Mouse (Mus musculus) olfactory bulb, adult 2 months (tissue): ENCODE results near the gene Igfbp4. TPM values are rescaled to one million over a fixed set of nuclear protein-coding genes. Genes with fewer than 3 reads are reported as not detected.
A peak's percentile ranks its signal among the peaks of the same experiment; 100 is the strongest.

Source experiments
- H3K27ac ChIP-seq: fragments of 200-500 bp; 2 replicates; pipeline ENCODE4 v1.5.1; 2012; ENCODE audit warnings: low read depth, low read length; ENCODE audit not compliant: insufficient read depth
- H3K4me1 ChIP-seq: fragments of 200-500 bp; 2 replicates; pipeline ENCODE4 v1.6.1; 2012; ENCODE audit warnings: low read length; ENCODE audit not compliant: control insufficient read depth, insufficient read depth
- H3K4me3 ChIP-seq: fragments of 200-500 bp; 2 replicates; pipeline ENCODE4 v1.5.1; 2012; ENCODE audit warnings: mild to moderate bottlenecking, low read depth, low read length, moderate library complexity; ENCODE audit not compliant: insufficient read depth
- CTCF ChIP-seq: fragments of 200-500 bp; IDR thresholded peaks from 2 replicates; pipeline ENCODE4 v1.5.1; 2012; ENCODE audit warnings: low read depth, mild to moderate bottlenecking, low read length, moderate library complexity; ENCODE audit not compliant: insufficient read depth
- POLR2A ChIP-seq: fragments of 200-500 bp; IDR thresholded peaks from 2 replicates; pipeline ENCODE4 v1.6.1; 2012; ENCODE audit warnings: mild to moderate bottlenecking, low read depth, low read length, moderate library complexity; ENCODE audit not compliant: insufficient read depth
- WGBS: fragments of 180-500 bp; shearing (Covaris S2); methylation state at CpG from one replicate; pipeline ENCODE4 v1.1.7; 2018; 5-methylcytosine and 5-hydroxymethylcytosine counted together
- polyA plus RNA-seq: library from polyadenylated mRNA; stranded (reverse); fragments of >200 nt; gene quantifications from 2 replicates; pipeline ENCODE4 v1.2.4, GENCODE M21; 2012; ENCODE audit warnings: low replicate concordance; ENCODE audit not compliant: missing spikeins, insufficient read depth, insufficient read length

Igfbp4 gene
- polyA plus RNA-seq, 1 experiment: not detected

GRCm38 (mm10) chr11:99036254-99036653 lies 4.8 kb upstream of the Igfbp4 start:
- H3K4me3 ChIP-seq: no peak overlapping the region
- peaks cover 14% of the 10 kb centered on the region for H3K4me1 ChIP-seq
- 87% methylated on average over 6 of the region's 6 CpGs for WGBS
- H3K27ac ChIP-seq: no peak overlapping the region
- no peak for TF ChIP-seq CTCF
- TF ChIP-seq POLR2A: no peak

- no peak for TF ChIP-seq POLR2A
- peak; percentile 74 for TF ChIP-seq CTCF
- Histone ChIP-seq H3K4me1 (peaks cover 19% of the 10 kb centered on the region), H3K27ac (no peak overlapping the region), H3K4me3 (peak overlapping the region; percentile 33)
- under 1% methylated on average over 15 of the region's 15 CpGs for WGBS
These were observed 1.3 kb upstream of the Igfbp4 start for GRCm38 (mm10) chr11:99039782-99040181.

- TF ChIP-seq CTCF: no peak
These were observed 584 bp upstream of the Igfbp4 start for GRCm38 (mm10) chr11:99040346-99040974.

GRCm38 (mm10) chr11:99041841-99042780 lies 1.1 kb downstream of the Igfbp4 start:
- peaks cover 20% of the 10 kb centered on the region for H3K4me1 ChIP-seq
- 67% methylated on average over 16 of the region's 16 CpGs for WGBS
- peak overlapping the region; percentile 44 for H3K4me3 ChIP-seq
- no peak for TF ChIP-seq POLR2A
- TF ChIP-seq CTCF: no peak
- H3K27ac ChIP-seq: no peak overlapping the region

More at GRCm38 (mm10) chr11:99040346-99040974, 584 bp upstream of the Igfbp4 start:
- peaks cover 19% of the 10 kb centered on the region for H3K4me1 ChIP-seq
- 5% methylated on average over 17 of the region's 17 CpGs for WGBS
- no peak overlapping the region for H3K27ac ChIP-seq
- H3K4me3 ChIP-seq: peak overlapping the region; percentile 44

- Histone ChIP-seq H3K27ac (no peak overlapping the region), H3K4me1 (peaks cover 26% of the 10 kb centered on the region), H3K4me3 (no peak overlapping the region)
- WGBS: 60% methylated on average over 12 of the region's 12 CpGs
- TF ChIP-seq POLR2A: no peak
- TF ChIP-seq CTCF: no peak
These were observed 1.9 kb downstream of the Igfbp4 start for GRCm38 (mm10) chr11:99042834-99043431.

GRCm38 (mm10) chr11:99043632-99044031 lies 2.6 kb downstream of the Igfbp4 start:
- TF ChIP-seq POLR2A (no peak), CTCF (no peak)
- Histone ChIP-seq H3K27ac (no peak overlapping the region), H3K4me1 (peaks cover 29% of the 10 kb centered on the region), H3K4me3 (no peak overlapping the region)
- WGBS: 82% methylated on average over 6 of the region's 6 CpGs

GRCm38 (mm10) chr11:99044306-99044705 lies 3.3 kb downstream of the Igfbp4 start:
- Histone ChIP-seq H3K4me1 (peaks cover 29% of the 10 kb centered on the region), H3K4me3 (no peak overlapping the region), H3K27ac (no peak overlapping the region)
- WGBS: 98% methylated on average over 5 of the region's 5 CpGs
- TF ChIP-seq CTCF (no peak), POLR2A (no peak)

- no peak for TF ChIP-seq POLR2A
- no peak for TF ChIP-seq CTCF
- WGBS: 88% methylated on average over 12 of the region's 12 CpGs
- H3K4me3 ChIP-seq: no peak overlapping the region
- H3K27ac ChIP-seq: no peak overlapping the region
- H3K4me1 ChIP-seq: peaks cover 25% of the 10 kb centered on the region
These were observed 4.3 kb downstream of the Igfbp4 start for GRCm38 (mm10) chr11:99045159-99045889.

GRCm38 (mm10) chr11:99047120-99047519 lies 6.1 kb downstream of the Igfbp4 start:
- no peak for TF ChIP-seq POLR2A
- no peak for TF ChIP-seq CTCF
- peaks cover 10% of the 10 kb centered on the region for H3K4me1 ChIP-seq
- 55% methylated on average over 5 of the region's 5 CpGs for WGBS
- H3K27ac ChIP-seq: no peak overlapping the region
- H3K4me3 ChIP-seq: no peak overlapping the region
